Mouse (Mus musculus): ENCODE measurements at regions not wholly inside any gene's neighbourhood (a gene's known extent, or its start where the extent isn't known, plus 50 kb on each side); places are given as distances from the start of the nearest gene placed in this dataset.

DNA sequence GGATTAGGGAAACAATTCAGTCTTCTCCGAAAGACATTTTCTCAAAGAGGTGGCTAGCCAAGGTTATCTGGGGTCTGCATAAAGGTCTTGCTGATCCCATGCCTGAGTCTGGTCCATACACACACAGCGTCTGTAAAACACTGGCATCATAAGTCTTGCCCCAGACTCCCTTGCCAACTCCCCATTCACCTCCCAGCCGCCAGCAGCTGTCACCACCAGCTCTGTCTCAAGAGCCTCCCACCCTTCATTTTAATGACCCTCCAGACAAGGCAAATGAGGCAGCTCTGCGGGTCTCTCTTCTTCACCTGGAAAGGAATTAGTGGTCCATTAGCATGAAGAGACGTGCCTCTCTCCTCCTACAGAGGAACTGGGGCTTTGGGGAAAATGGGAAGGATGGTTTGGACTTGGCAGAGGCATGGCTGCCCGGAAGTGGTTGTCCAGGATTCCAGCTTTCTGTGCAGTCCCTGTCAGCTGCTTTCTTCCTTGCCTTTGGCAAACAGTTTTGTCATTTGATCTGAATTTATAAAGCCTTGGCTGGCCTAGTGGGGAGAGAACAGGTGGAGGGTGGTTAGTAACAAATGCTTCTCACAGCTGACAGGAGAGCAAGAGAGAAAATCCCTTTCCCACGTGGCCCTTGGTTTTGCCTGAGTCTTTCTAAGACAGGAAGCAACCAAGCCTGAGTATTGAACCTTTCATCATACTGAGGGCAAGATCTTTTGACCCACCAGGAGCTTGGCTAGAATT is 173.3 kb upstream of the Opcml start:
- H3K9ac ChIP-seq (ENCODE audit: control insufficient read depth, low read depth, low read length, poor library complexity, severe bottlenecking), result no peak overlapping the region
- no peak for DNase-seq (ENCODE audit: low read depth, low spot score)
- H3K36me3 ChIP-seq (ENCODE audit: control insufficient read depth in 1 of 2, insufficient read depth in 2 of 2, low read length in 2 of 2), result no peaks in the 10 kb centered on the region
- no peak overlapping the region for H3K27ac ChIP-seq (ENCODE audit: control insufficient read depth, low read depth, low read length)
- no peaks in the 10 kb centered on the region for H3K79me2 ChIP-seq (ENCODE audit: control insufficient read depth, insufficient read depth, low read length, poor library complexity)
- no peak overlapping the region for H3K4me3 ChIP-seq (ENCODE audit: control insufficient read depth in 1 of 2, insufficient read depth in 1 of 2, low read depth in 2 of 2, low read length in 2 of 2)
- H3K9me3 ChIP-seq (replicated peaks; ENCODE audit: insufficient read depth, low read length), result no peaks in the 10 kb centered on the region
- no peaks in the 10 kb centered on the region for H3K4me1 ChIP-seq (ENCODE audit: control insufficient read depth in 1 of 2, insufficient read depth in 2 of 2, low read length in 2 of 2)
- no peak for TF ChIP-seq MXI1 (IDR thresholded peaks at IDR 0.05; ENCODE audit: low read depth, low read length)
- TF ChIP-seq GATA1 (IDR thresholded peaks at IDR 0.05; ENCODE audit: low read depth, low read length), result no peak
- no peak for TF ChIP-seq MYC (IDR thresholded peaks at IDR 0.05; ENCODE audit: low read depth, low read length)
- no peak for TF ChIP-seq CTCF (IDR thresholded peaks at IDR 0.05 in 2 of 3, conservative IDR thresholded peaks at IDR 0.05 in 1 of 3; ENCODE audit: control insufficient read depth in 1 of 3, insufficient read depth in 1 of 3, low read depth in 2 of 3, low read length in 3 of 3, poor library complexity in 1 of 3, severe bottlenecking in 1 of 3)
- H3K27me3 ChIP-seq (ENCODE audit: control insufficient read depth in 1 of 2, insufficient read depth in 2 of 2, low read length in 2 of 2), result no peaks in the 10 kb centered on the region

DNA sequence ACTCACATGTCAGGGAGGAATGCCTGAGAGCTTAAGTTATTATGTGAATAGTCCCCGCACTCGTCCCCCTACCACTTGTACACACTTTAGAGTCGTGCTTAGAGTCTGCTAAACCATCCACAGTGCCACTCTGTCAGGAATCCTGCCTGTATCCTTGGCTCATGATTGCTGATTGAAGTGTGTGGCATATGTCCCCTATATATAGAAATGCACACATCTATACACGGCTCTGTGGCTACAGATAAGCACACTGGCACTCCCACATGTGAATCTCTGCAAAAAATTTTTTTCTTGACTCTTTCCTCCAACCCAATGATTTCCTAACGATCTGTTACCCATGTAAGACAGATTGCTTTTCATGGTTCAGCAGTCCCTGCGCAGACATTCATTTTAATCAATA is 155.7 kb upstream of the Opcml start:
- Histone ChIP-seq H3K9ac (ENCODE audit: control insufficient read depth, low read depth, low read length, poor library complexity, severe bottlenecking) (no peak overlapping the region), H3K36me3 (ENCODE audit: control insufficient read depth in 1 of 2, insufficient read depth in 2 of 2, low read length in 2 of 2) (no peaks in the 10 kb centered on the region), H3K27ac (ENCODE audit: control insufficient read depth, low read depth, low read length) (no peak overlapping the region), H3K4me3 (ENCODE audit: control insufficient read depth in 1 of 2, insufficient read depth in 1 of 2, low read depth in 2 of 2, low read length in 2 of 2) (no peak overlapping the region), H3K9me3 (replicated peaks; ENCODE audit: insufficient read depth, low read length) (no peaks in the 10 kb centered on the region), H3K27me3 (ENCODE audit: control insufficient read depth in 1 of 2, insufficient read depth in 2 of 2, low read length in 2 of 2) (no peaks in the 10 kb centered on the region), H3K4me1 (ENCODE audit: control insufficient read depth in 1 of 2, insufficient read depth in 2 of 2, low read length in 2 of 2) (no peaks in the 10 kb centered on the region), H3K79me2 (ENCODE audit: control insufficient read depth, insufficient read depth, low read length, poor library complexity) (no peaks in the 10 kb centered on the region)
- no peak for DNase-seq (ENCODE audit: low read depth, low spot score)
- TF ChIP-seq MEF2A (IDR thresholded peaks at IDR 0.05; ENCODE audit: extremely low read depth, insufficient replicate concordance, low read depth, low read length, poor library complexity, severe bottlenecking) (no peak), SIN3A (IDR thresholded peaks at IDR 0.05; ENCODE audit: low read length) (no peak), POLR2AphosphoS2 (IDR thresholded peaks at IDR 0.05; ENCODE audit: low read length) (no peak)

DNA sequence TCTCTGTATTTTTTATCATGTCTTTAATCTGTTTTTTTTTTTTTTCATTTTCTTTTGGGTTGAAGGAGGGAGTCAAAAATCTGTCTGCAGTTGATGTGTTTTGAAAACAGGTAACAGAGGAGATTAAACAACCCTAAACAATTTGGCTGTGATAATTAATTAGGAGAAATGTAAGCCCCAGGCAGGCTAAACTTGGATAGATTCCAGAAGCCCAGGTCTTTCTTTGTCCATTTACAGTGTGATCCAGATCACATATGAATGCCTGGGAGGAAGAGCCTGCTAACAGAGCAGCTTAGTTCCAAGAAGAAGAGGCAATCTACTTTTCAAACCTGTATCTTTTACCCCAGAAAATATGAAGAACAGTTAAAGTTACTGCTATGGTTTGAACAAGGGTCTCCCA is 150.0 kb upstream of the Opcml start:
- no peaks in the 10 kb centered on the region for H3K79me2 ChIP-seq (ENCODE audit: control insufficient read depth, insufficient read depth, low read length, poor library complexity)
- H3K9me3 ChIP-seq (replicated peaks; ENCODE audit: insufficient read depth, low read length), result no peaks in the 10 kb centered on the region
- H3K9ac ChIP-seq (ENCODE audit: control insufficient read depth, low read depth, low read length, poor library complexity, severe bottlenecking), result no peak overlapping the region
- no peak overlapping the region for H3K27ac ChIP-seq (ENCODE audit: control insufficient read depth, low read depth, low read length)
- TF ChIP-seq ZMIZ1 (IDR thresholded peaks at IDR 0.05; ENCODE audit: low read depth, low read length) (no peak), E2F4 (IDR thresholded peaks at IDR 0.05; ENCODE audit: borderline replicate concordance, low read depth, low read length) (no peak), KAT2A (conservative IDR thresholded peaks at IDR 0.05; ENCODE audit: low read depth, low read length) (no peak), ZNF384 (IDR thresholded peaks at IDR 0.05; ENCODE audit: low read depth, low read length) (no peak), CHD1 (IDR thresholded peaks at IDR 0.05; ENCODE audit: low read depth, low read length) (no peak), NELFE (IDR thresholded peaks at IDR 0.05; ENCODE audit: low read depth, low read length) (no peak), RAD21 (IDR thresholded peaks at IDR 0.05; ENCODE audit: low read depth, low read length) (no peak), TCF12 (IDR thresholded peaks at IDR 0.05; ENCODE audit: low read depth, low read length) (no peak), POLR2AphosphoS2 (IDR thresholded peaks at IDR 0.05; ENCODE audit: low read length) (no peak), TAL1 (IDR thresholded peaks at IDR 0.05; ENCODE audit: low read length) (no peak), EP300 (IDR thresholded peaks at IDR 0.05; ENCODE audit: low read depth in 1 of 2, low read length in 2 of 2) (no peak)
- DNase-seq (ENCODE audit: low read depth, low spot score), result no peak
- peaks cover 9 to 17% of the 10 kb centered on the region in 2 experiments for H3K4me1 ChIP-seq (ENCODE audit: control insufficient read depth in 1 of 2, insufficient read depth in 2 of 2, low read length in 2 of 2)
- H3K27me3 ChIP-seq (ENCODE audit: control insufficient read depth in 1 of 2, insufficient read depth in 2 of 2, low read length in 2 of 2), result no peaks in the 10 kb centered on the region
- peaks cover 0 to 13% of the 10 kb centered on the region in 2 experiments; a peak in 2 of 4 replicates for H3K36me3 ChIP-seq (ENCODE audit: control insufficient read depth in 1 of 2, insufficient read depth in 2 of 2, low read length in 2 of 2)
- no peak overlapping the region for H3K4me3 ChIP-seq (ENCODE audit: control insufficient read depth in 1 of 2, insufficient read depth in 1 of 2, low read depth in 2 of 2, low read length in 2 of 2)
